Mouse (Mus musculus) erythroblast, embryonic 14.5 days (primary cell): ENCODE measurements around the gene Gp1ba.

Experiments
- GATA1 ChIP-seq: IDR thresholded peaks from 2 replicates; pipeline ENCODE4 v1.6.1; 2012; ENCODE audit warnings: low read length, inconsistent platforms, mixed read lengths
- TAL1 ChIP-seq: IDR thresholded peaks from 3 replicates; pipeline ENCODE4 v1.6.1; 2012; ENCODE audit warnings: low read length, inconsistent platforms, mixed read lengths

DNA sequence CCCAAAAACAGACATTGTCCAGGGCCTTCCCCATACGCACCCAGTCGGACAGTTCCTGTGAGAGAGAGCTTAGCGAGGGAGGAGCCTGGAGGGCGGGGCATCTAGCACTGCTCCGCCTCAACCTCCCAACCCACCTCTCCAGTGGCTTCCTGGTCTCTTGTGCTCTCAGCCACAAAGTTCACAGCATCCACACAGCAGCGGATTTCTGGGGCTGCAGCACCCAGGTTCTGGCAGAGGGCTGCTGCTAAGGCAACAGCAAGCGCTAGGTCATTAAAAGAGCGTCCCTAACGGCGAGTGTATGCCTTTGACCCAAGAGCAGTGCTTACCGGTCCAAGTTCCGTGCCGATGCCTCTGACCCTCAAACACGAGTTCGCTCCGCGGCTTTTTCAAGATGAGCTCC, 23.8 kb upstream of the Gp1ba start:
- no peak for TF ChIP-seq TAL1
- TF ChIP-seq GATA1: no peak
